In the genomic region with DNA sequence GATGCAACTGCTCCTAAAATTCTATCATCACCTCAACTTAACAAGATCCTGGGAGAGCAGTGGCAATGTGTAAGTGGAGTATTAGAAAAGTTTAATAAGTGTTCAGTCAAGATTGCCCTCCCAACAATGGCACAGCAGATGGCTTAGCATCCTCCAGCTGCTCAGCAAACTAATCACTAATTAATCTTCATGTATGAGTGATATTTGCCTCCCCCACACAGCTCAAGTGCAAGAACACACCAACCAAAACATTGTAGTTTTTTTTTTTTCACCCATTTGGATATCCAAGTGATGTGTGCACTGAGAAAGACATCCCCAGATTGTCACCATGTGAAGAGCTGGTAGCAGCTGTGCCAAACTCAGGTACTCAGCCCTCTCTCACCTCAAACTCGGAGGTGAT, we compare ENCODE assay signal across 25 mouse cellular contexts.
A peak's percentile ranks its signal among the peaks of the same experiment; 100 is the strongest.
DNase-seq lines count a peak whose midpoint lies in the region; ATAC-seq lines count a peak whose summit lies in the region.
"Had no signal": no experiment of that assay in that cellular context is flagged by ENCODE, and none has a peak within 500 bp of the region (broad histone marks: within the 10 kb centered on the region; RNA-seq: fewer than 3 reads in every experiment).

No protein-coding gene starts in this region.

- H3K9me3 ChIP-seq in forebrain, embryonic 11.5 days (ENCODE audit: control insufficient read depth, low read length) = no peaks in the 10 kb centered on the region
- H3K9me3 ChIP-seq in forebrain, embryonic 10.5 days = no peaks in the 10 kb centered on the region
- no peaks in the 10 kb centered on the region for H3K9me3 ChIP-seq in forebrain, embryonic 13.5 days (replicated peaks)
- H3K9me3 ChIP-seq: embryonic facial prominence, embryonic 12.5 days; heart, embryonic 13.5 days; hindbrain, embryonic 15.5 days; kidney, embryonic 15.5 days; limb, embryonic 10.5 days; neural tube, embryonic 12.5 days had no signal

- ATAC-seq in forebrain, embryonic 11.5 days (replicated peaks; ENCODE audit: low FRiP score) = 0 out of 2 replicates have a peak, but pooled peaks have one; percentile 49
- peak; percentile 65; the same call in 1 of the 2 replicates for ATAC-seq in forebrain, embryonic 13.5 days
- ATAC-seq: activated CD4-positive, CD25-positive, alpha-beta regulatory T cell, adult 4 months; intestine, embryonic 16.5 days had no signal

- H3K27ac ChIP-seq in forebrain, embryonic 11.5 days (ENCODE audit: low read depth, low read length) = no peak overlapping the region
- H3K27ac ChIP-seq in forebrain, embryonic 10.5 days = no peak overlapping the region
- H3K27ac ChIP-seq in forebrain, embryonic 13.5 days = no peak overlapping the region
- H3K27ac ChIP-seq: embryonic facial prominence, embryonic 12.5 days; heart, adult 2 months; heart, embryonic 13.5 days; hindbrain, embryonic 15.5 days; kidney, embryonic 15.5 days; limb, embryonic 10.5 days; macrophage; neural tube, embryonic 12.5 days had no signal

- H3K4me3 ChIP-seq in forebrain, embryonic 11.5 days (ENCODE audit: low read depth, low read length) = no peak overlapping the region
- no peak overlapping the region for H3K4me3 ChIP-seq in forebrain, embryonic 10.5 days
- H3K4me3 ChIP-seq in forebrain, embryonic 13.5 days = no peak overlapping the region
- H3K4me3 ChIP-seq: embryonic facial prominence, embryonic 12.5 days; heart, adult 2 months; heart, embryonic 13.5 days; hindbrain, embryonic 15.5 days; kidney, embryonic 15.5 days; limb, embryonic 10.5 days; neural tube, embryonic 12.5 days had no signal

- no peaks in the 10 kb centered on the region for H3K4me1 ChIP-seq in forebrain, embryonic 11.5 days (replicated peaks; ENCODE audit: control insufficient read depth, insufficient read depth, low read length)
- H3K4me1 ChIP-seq in forebrain, embryonic 10.5 days = no peaks in the 10 kb centered on the region
- H3K4me1 ChIP-seq in forebrain, embryonic 13.5 days = no peaks in the 10 kb centered on the region
- H3K4me1 ChIP-seq: embryonic facial prominence, embryonic 12.5 days; heart, embryonic 13.5 days; hindbrain, embryonic 15.5 days; kidney, embryonic 15.5 days; limb, embryonic 10.5 days; neural tube, embryonic 12.5 days had no signal

- no peak overlapping the region for H3K9ac ChIP-seq in forebrain, embryonic 11.5 days (ENCODE audit: low read length)
- H3K9ac ChIP-seq in forebrain, embryonic 13.5 days = no peak overlapping the region
- H3K9ac ChIP-seq: embryonic facial prominence, embryonic 12.5 days; heart, embryonic 13.5 days; hindbrain, embryonic 15.5 days; kidney, embryonic 15.5 days; neural tube, embryonic 12.5 days had no signal

- no peak overlapping the region for H3K4me2 ChIP-seq in forebrain, embryonic 11.5 days (ENCODE audit: low read depth, low read length, severe bottlenecking)
- no peak overlapping the region for H3K4me2 ChIP-seq in forebrain, embryonic 13.5 days
- H3K4me2 ChIP-seq: embryonic facial prominence, embryonic 12.5 days; heart, embryonic 13.5 days; hindbrain, embryonic 15.5 days; kidney, embryonic 15.5 days; neural tube, embryonic 12.5 days had no signal

- 79% methylated on average over 1 of the region's 1 CpGs for WGBS in forebrain, embryonic 11.5 days
- 92% methylated on average over 1 of the region's 1 CpGs for WGBS in forebrain, embryonic 10.5 days
- 71% methylated on average over 1 of the region's 1 CpGs for WGBS in forebrain, embryonic 13.5 days

- DNase-seq in forebrain, embryonic 11.5 days (ENCODE audit: low spot score) = no peak
- DNase-seq in forebrain, embryonic 10.5 days (ENCODE audit: extremely low spot score, low spot score) = no peak
- DNase-seq in layer of hippocampus, adult 18-20 months (ENCODE audit: low spot score in 2 of 2) = peak; percentile 19 to 33
- DNase-seq in layer of hippocampus, postnatal 14 days (ENCODE audit: low spot score in 2 of 2) = no peak
- peak; percentile 2 for DNase-seq in layer of hippocampus, adult 9-10 months (ENCODE audit: low spot score)
- DNase-seq in kidney, adult 8-10 months = no peak
- no peak for DNase-seq in embryo, embryonic 10.5 days (ENCODE audit: low spot score)
- DNase-seq: adrenal gland, postnatal 10 days; cerebellum, adult 9-11 months; gastrocnemius, postnatal 36 days; heart, adult 2 months; heart, postnatal 14 days; kidney, postnatal 36 days; liver; thymus, postnatal 14 days had no signal

- no peaks in the 10 kb centered on the region for H3K27me3 ChIP-seq in forebrain, embryonic 11.5 days (ENCODE audit: control insufficient read depth, insufficient read depth, low read length)
- no peaks in the 10 kb centered on the region for H3K27me3 ChIP-seq in forebrain, embryonic 10.5 days (ENCODE audit: poor library complexity, severe bottlenecking)
- no peaks in the 10 kb centered on the region for H3K27me3 ChIP-seq in forebrain, embryonic 13.5 days
- H3K27me3 ChIP-seq: embryonic facial prominence, embryonic 12.5 days; heart, embryonic 13.5 days; hindbrain, embryonic 15.5 days; kidney, embryonic 15.5 days; neural tube, embryonic 12.5 days had no signal

- H3K36me3 ChIP-seq in forebrain, embryonic 11.5 days (ENCODE audit: control insufficient read depth, insufficient read depth, low read length) = no peaks in the 10 kb centered on the region
- no peaks in the 10 kb centered on the region for H3K36me3 ChIP-seq in forebrain, embryonic 10.5 days (replicated peaks)
- no peaks in the 10 kb centered on the region for H3K36me3 ChIP-seq in forebrain, embryonic 13.5 days (ENCODE audit: poor library complexity, severe bottlenecking)
- H3K36me3 ChIP-seq: embryonic facial prominence, embryonic 12.5 days; heart, embryonic 13.5 days; hindbrain, embryonic 15.5 days; kidney, embryonic 15.5 days; limb, embryonic 10.5 days; neural tube, embryonic 12.5 days had no signal

Comparison
In these comparisons a context has a peak if more than half of its experiments do, and no peak if none do; other contexts are left out.
1. DNase-seq: peak in layer of hippocampus, adult 18-20 months (2 of 2) and layer of hippocampus, adult 9-10 months (single experiment); none in forebrain, embryonic 11.5 days (single experiment), forebrain, embryonic 10.5 days (single experiment), layer of hippocampus, postnatal 14 days (0 of 2), kidney, adult 8-10 months (0 of 2) and embryo, embryonic 10.5 days (single experiment).